Mouse (Mus musculus) CH12.LX (cell line): ENCODE results near the gene Hnrnpr. TPM values are rescaled to one million over a fixed set of nuclear protein-coding genes. Genes with fewer than 3 reads are reported as not detected.

Source experiments
- DNase-seq: peaks from one replicate; pipeline ENCODE4 v3.0.0-alpha.2; 2013; ENCODE audit errors: extremely low read depth
- H3K27ac ChIP-seq: 2 replicates; pipeline ENCODE4 v1.5.1; 2012; ENCODE audit warnings: low read depth, mild to moderate bottlenecking, control low read depth, moderate library complexity; ENCODE audit not compliant: insufficient read depth
- H3K27me3 ChIP-seq: replicated peaks from 2 replicates; pipeline ENCODE3; 2012; ENCODE audit warnings: inconsistent platforms
- H3K36me3 ChIP-seq, 2 experiments: replicated peaks in 1 of 2; 2 replicates each; pipeline versions ENCODE3 to v1.6.1; 2012; ENCODE audit warnings: inconsistent platforms in 1 of 2, low read length in 1 of 2, mild to moderate bottlenecking in 1 of 2, mixed read lengths in 1 of 2, moderate library complexity in 1 of 2; ENCODE audit not compliant: control insufficient read depth in 1 of 2, insufficient read depth in 1 of 2
- H3K4me1 ChIP-seq, 2 experiments: 2 replicates each; pipeline ENCODE4 v1.6.1; 2012; ENCODE audit warnings: inconsistent platforms in 1 of 2, moderate library complexity in 1 of 2; ENCODE audit not compliant: insufficient read depth in 2 of 2, control insufficient read depth in 1 of 2
- H3K4me2 ChIP-seq: 2 replicates; pipeline ENCODE4 v1.6.1; 2012; ENCODE audit warnings: low read depth, mild to moderate bottlenecking, control low read depth; ENCODE audit not compliant: poor library complexity, insufficient read depth, severe bottlenecking
- H3K4me3 ChIP-seq, 3 experiments: fragments of 150-350 bp in 1 of 3; sonication (generic) in 1 of 3; replicated peaks in 1 of 3; 2 replicates each; pipeline versions ENCODE3 to v1.5.1; 2011 to 2012; ENCODE audit warnings: low read depth in 2 of 3, low read length in 2 of 3, mild to moderate bottlenecking in 2 of 3, moderate library complexity in 2 of 3, control low read depth in 1 of 3, improper control_type of control experiment in 1 of 3, inconsistent platforms in 1 of 3, mixed read lengths in 1 of 3; ENCODE audit not compliant: poor library complexity in 1 of 3
- H3K79me2 ChIP-seq: replicated peaks from 2 replicates; pipeline ENCODE4 v1.6.1; 2012; ENCODE audit warnings: mild to moderate bottlenecking, moderate library complexity; ENCODE audit not compliant: control insufficient read depth, poor library complexity, insufficient read depth, severe bottlenecking; ENCODE audit errors: extremely low read depth
- H3K9ac ChIP-seq: 2 replicates; pipeline ENCODE4 v1.6.1; 2012; ENCODE audit warnings: low read depth, mild to moderate bottlenecking, control low read depth, moderate library complexity; ENCODE audit not compliant: insufficient read depth
- H3K9me3 ChIP-seq: replicated peaks from 2 replicates; pipeline ENCODE3; 2012; ENCODE audit warnings: low read length, inconsistent platforms, mixed read lengths
- BHLHE40 ChIP-seq: IDR thresholded peaks from 2 replicates; pipeline ENCODE4 v1.6.1; 2011; ENCODE audit warnings: mild to moderate bottlenecking, low read depth, low read length, improper control_type of control experiment
- CHD1 ChIP-seq: IDR thresholded peaks from 2 replicates; pipeline ENCODE4 v1.6.1; 2012; ENCODE audit warnings: low read depth, low read length, improper control_type of control experiment, inconsistent platforms
- CTCF ChIP-seq, 2 experiments: IDR thresholded peaks in 1 of 2; conservative IDR thresholded peaks in 1 of 2; 2 replicates each; pipeline ENCODE4 v1.5.1; 2011 to 2012; ENCODE audit warnings: low read depth in 2 of 2, low read length in 2 of 2, improper control_type of control experiment in 1 of 2, inconsistent platforms in 1 of 2, mild to moderate bottlenecking in 1 of 2, moderate library complexity in 1 of 2
- E2F4 ChIP-seq: IDR thresholded peaks from 2 replicates; pipeline ENCODE4 v1.6.1; 2011; ENCODE audit warnings: low read depth, low read length, improper control_type of control experiment; ENCODE audit not compliant: insufficient replicate concordance
- ELF1 ChIP-seq: IDR thresholded peaks from 2 replicates; pipeline ENCODE4 v1.6.1; 2014; ENCODE audit warnings: low read depth, mild to moderate bottlenecking, inconsistent platforms, low read length, improper control_type of control experiment
- EP300 ChIP-seq: IDR thresholded peaks from 2 replicates; pipeline ENCODE4 v1.6.1; 2011; ENCODE audit warnings: low read length, improper control_type of control experiment
- ETS1 ChIP-seq: conservative IDR thresholded peaks from 2 replicates; pipeline ENCODE4 v1.6.1; 2012; ENCODE audit warnings: low read depth, mild to moderate bottlenecking, inconsistent platforms, low read length, improper control_type of control experiment, moderate library complexity
- GABPA ChIP-seq: IDR thresholded peaks from 2 replicates; pipeline ENCODE4 v1.6.1; 2012; ENCODE audit warnings: low read depth, low read length, improper control_type of control experiment, inconsistent platforms; ENCODE audit not compliant: insufficient replicate concordance
- IRF4 ChIP-seq: IDR thresholded peaks from 2 replicates; pipeline ENCODE4 v1.6.1; 2014; ENCODE audit warnings: low read depth, mild to moderate bottlenecking, inconsistent platforms, low read length, improper control_type of control experiment
- JUN ChIP-seq: IDR thresholded peaks from 2 replicates; pipeline ENCODE4 v1.6.1; 2011; ENCODE audit warnings: low read depth, mild to moderate bottlenecking, low read length, improper control_type of control experiment, moderate library complexity; ENCODE audit not compliant: insufficient read depth
- JUND ChIP-seq: conservative IDR thresholded peaks from 2 replicates; pipeline ENCODE4 v1.6.1; 2011; ENCODE audit warnings: low read depth, low read length, improper control_type of control experiment
- KAT2A ChIP-seq: IDR thresholded peaks from 2 replicates; pipeline ENCODE4 v1.6.1; 2012; ENCODE audit warnings: low read length, improper control_type of control experiment, inconsistent platforms; ENCODE audit not compliant: insufficient replicate concordance
- MAX ChIP-seq: IDR thresholded peaks from 2 replicates; pipeline ENCODE4 v1.6.1; 2011; ENCODE audit warnings: low read length, improper control_type of control experiment
- MAZ ChIP-seq: IDR thresholded peaks from 2 replicates; pipeline ENCODE4 v1.6.1; 2012; ENCODE audit warnings: low read depth, mild to moderate bottlenecking, inconsistent platforms, low read length, improper control_type of control experiment, moderate library complexity
- MEF2A ChIP-seq: IDR thresholded peaks from 2 replicates; pipeline ENCODE4 v1.6.1; 2014; ENCODE audit warnings: low read depth, mild to moderate bottlenecking, inconsistent platforms, low read length, improper control_type of control experiment, borderline replicate concordance
- PAX5 ChIP-seq: IDR thresholded peaks from 2 replicates; pipeline ENCODE4 v1.6.1; 2012; ENCODE audit warnings: low read length, inconsistent platforms, mixed read lengths
- POLR2A ChIP-seq: IDR thresholded peaks from 2 replicates; pipeline ENCODE4 v1.6.1; 2011; ENCODE audit warnings: low read depth, mild to moderate bottlenecking, improper control_type of control experiment, low read length
- POLR2AphosphoS2 ChIP-seq: IDR thresholded peaks from 2 replicates; pipeline ENCODE4 v1.6.1; 2011; ENCODE audit warnings: low read depth, low read length, improper control_type of control experiment
- RAD21 ChIP-seq: IDR thresholded peaks from 2 replicates; pipeline ENCODE4 v1.6.1; 2011; ENCODE audit warnings: low read depth, mild to moderate bottlenecking, low read length, improper control_type of control experiment, moderate library complexity
- SMC3 ChIP-seq: IDR thresholded peaks from 2 replicates; pipeline ENCODE4 v1.6.1; 2011; ENCODE audit warnings: low read depth, low read length, improper control_type of control experiment
- TBP ChIP-seq: conservative IDR thresholded peaks from 2 replicates; pipeline ENCODE4 v1.6.1; 2011; ENCODE audit warnings: low read depth, low read length, improper control_type of control experiment
- UBTF ChIP-seq: IDR thresholded peaks from 2 replicates; pipeline ENCODE4 v1.6.1; 2012; ENCODE audit warnings: low read depth, mild to moderate bottlenecking, inconsistent platforms, low read length, improper control_type of control experiment, moderate library complexity
- USF1 ChIP-seq: IDR thresholded peaks from 2 replicates; pipeline ENCODE4 v1.6.1; 2014; ENCODE audit warnings: low read depth, mild to moderate bottlenecking, inconsistent platforms, low read length, improper control_type of control experiment
- USF2 ChIP-seq: conservative IDR thresholded peaks from 2 replicates; pipeline ENCODE4 v1.6.1; 2011; ENCODE audit warnings: low read depth, low read length, improper control_type of control experiment
- ZC3H11A ChIP-seq: IDR thresholded peaks from 2 replicates; pipeline ENCODE4 v1.6.1; 2012; ENCODE audit warnings: low read depth, mild to moderate bottlenecking, inconsistent platforms, low read length, improper control_type of control experiment
- ZKSCAN1 ChIP-seq: IDR thresholded peaks from 2 replicates; pipeline ENCODE4 v1.6.1; 2012; ENCODE audit warnings: low read depth, inconsistent platforms, low read length, improper control_type of control experiment, borderline replicate concordance
- ZMIZ1 ChIP-seq: IDR thresholded peaks from 2 replicates; pipeline ENCODE4 v1.6.1; 2012; ENCODE audit warnings: low read depth, mild to moderate bottlenecking, inconsistent platforms, low read length, improper control_type of control experiment
- ZNF384 ChIP-seq: IDR thresholded peaks from 2 replicates; pipeline ENCODE4 v1.6.1; 2012; ENCODE audit warnings: low read depth, low read length, improper control_type of control experiment, inconsistent platforms
- dilution Hi-C: fragments of 300-500 bp; cut with MboI; formaldehyde crosslinking; loops from 2 replicates; pipeline ENCODE4 v1.14.3; 2020; ENCODE audit warnings: low sequenced_read_pairs; ENCODE audit not compliant: extremely low pct_unique_long_range_greater_than_20kb, extremely low pct_ligation_motif_present
- in situ Hi-C: fragments of 300-500 bp; cut with MboI; formaldehyde crosslinking; loops from 3 replicates; pipeline ENCODE4 v1.14.3; 2019; ENCODE audit warnings: low sequenced_read_pairs, low pct_ligation_motif_present, low pct_unique_long_range_greater_than_20kb, mixed read lengths
- polyA plus RNA-seq: library from polyadenylated mRNA; unstranded; fragments of >175 nt; gene quantifications from 2 replicates; pipeline ENCODE4 v1.2.1, GENCODE M21; 2012; ENCODE audit warnings: low read depth; ENCODE audit not compliant: insufficient read length
- total RNA-seq, 2 experiments: library from RNA; depleted of rRNA; stranded (reverse); fragments of 300-350 nt in 1 of 2; fragments of >200 nt in 1 of 2; gene quantifications; 2 replicates each; pipeline ENCODE4 v1.2.3; 2012 to 2014

The Hnrnpr gene
- total and polyA plus RNA-seq, 3 experiments = 65.6 to 130 (median 117) TPM

GRCm38 (mm10) chr4:136291692-136292091 is 19.1 kb upstream of the Hnrnpr start:
- in situ Hi-C loops = no loop called here
- Histone ChIP-seq H3K27me3 (no peaks in the 10 kb centered on the region), H3K27ac (no peak overlapping the region), H3K4me2 (no peak overlapping the region), H3K79me2 (no peaks in the 10 kb centered on the region), H3K36me3 (peaks cover 38 to 62% of the 10 kb centered on the region in 2 experiments), H3K4me3 (no peak overlapping the region), H3K9me3 (peaks cover 12% of the 10 kb centered on the region), H3K9ac (no peak overlapping the region)
- DNase-seq = no peak
- TF ChIP-seq IRF4 = no peak
- no peak for TF ChIP-seq RAD21
- TF ChIP-seq JUND = no peak
- no peak for TF ChIP-seq SMC3
- TF ChIP-seq USF1 = no peak
- no peak for TF ChIP-seq CHD1
- TF ChIP-seq ZC3H11A = no peak
- no peak for TF ChIP-seq CTCF (conservative IDR thresholded peaks at IDR 0.05 in 1 of 2, IDR thresholded peaks at IDR 0.05 in 1 of 2; ENCODE audit: low read depth in 2 of 2, low read length in 2 of 2)
- no peak for TF ChIP-seq EP300
- TF ChIP-seq TBP = no peak
- TF ChIP-seq UBTF = no peak
- no peak for TF ChIP-seq MEF2A
- TF ChIP-seq ZNF384 = no peak
- TF ChIP-seq MAX = no peak
- TF ChIP-seq ELF1 = no peak
- no peak for TF ChIP-seq BHLHE40
- no peak for TF ChIP-seq GABPA
- TF ChIP-seq ETS1 = no peak
- TF ChIP-seq PAX5 = no peak
- TF ChIP-seq ZMIZ1 = no peak
- TF ChIP-seq, all 38 proteins: peak for 0
- dilution Hi-C loops = no loop called here
- H3K4me1 ChIP-seq = peaks cover 0 to 9% of the 10 kb centered on the region in 2 experiments; a peak in 2 of 4 replicates

GRCm38 (mm10) chr4:136295941-136296340 is 14.8 kb upstream of the Hnrnpr start:
- Histone ChIP-seq H3K27ac (no peak overlapping the region), H3K36me3 (peaks cover 16 to 27% of the 10 kb centered on the region in 2 experiments), H3K79me2 (no peaks in the 10 kb centered on the region), H3K4me1 (no peaks in the 10 kb centered on the region), H3K4me2 (no peak overlapping the region), H3K9me3 (peaks cover 10% of the 10 kb centered on the region), H3K9ac (no peak overlapping the region), H3K27me3 (peaks cover 6% of the 10 kb centered on the region), H3K4me3 (no peak overlapping the region)
- TF ChIP-seq USF2 = no peak
- no peak for TF ChIP-seq ETS1
- no peak for TF ChIP-seq KAT2A
- no peak for TF ChIP-seq UBTF
- no peak for TF ChIP-seq MAZ
- no peak for TF ChIP-seq POLR2AphosphoS2
- no peak for TF ChIP-seq MAX
- TF ChIP-seq TBP = no peak
- TF ChIP-seq RAD21 = no peak
- no peak for TF ChIP-seq CTCF (conservative IDR thresholded peaks at IDR 0.05 in 1 of 2, IDR thresholded peaks at IDR 0.05 in 1 of 2; ENCODE audit: low read depth in 2 of 2, low read length in 2 of 2)
- TF ChIP-seq ELF1 = no peak
- TF ChIP-seq ZKSCAN1 = no peak
- no peak for TF ChIP-seq JUN
- TF ChIP-seq POLR2A = no peak
- TF ChIP-seq E2F4 = no peak
- dilution Hi-C loops (no loop called here), in situ Hi-C loops (no loop called here)
- DNase-seq = no peak
